1 mouse cellular context compared by ENCODE assay signal in genomic region chr4:34615303-34615702, GRCm38 (mm10).
TF ChIP-seq lines count a peak whose summit lies in the region.

No protein-coding gene starts in this region.

TF ChIP-seq in myocyte, 11 proteins besides CTCF, POLR2A, EP300 and RAD21 (continued from another document):
- no peak for TF ChIP-seq REST (IDR thresholded peaks at IDR 0.05; ENCODE audit: insufficient read depth, insufficient read length)
